Mouse (Mus musculus): Measurements from ENCODE around the gene Cdc14a. TPM values are rescaled to one million over a fixed set of nuclear protein-coding genes. Genes with fewer than 3 reads are reported as not detected.

Gene Cdc14a
- polyA plus RNA-seq, 1 experiment, result 6.6 TPM

DNA sequence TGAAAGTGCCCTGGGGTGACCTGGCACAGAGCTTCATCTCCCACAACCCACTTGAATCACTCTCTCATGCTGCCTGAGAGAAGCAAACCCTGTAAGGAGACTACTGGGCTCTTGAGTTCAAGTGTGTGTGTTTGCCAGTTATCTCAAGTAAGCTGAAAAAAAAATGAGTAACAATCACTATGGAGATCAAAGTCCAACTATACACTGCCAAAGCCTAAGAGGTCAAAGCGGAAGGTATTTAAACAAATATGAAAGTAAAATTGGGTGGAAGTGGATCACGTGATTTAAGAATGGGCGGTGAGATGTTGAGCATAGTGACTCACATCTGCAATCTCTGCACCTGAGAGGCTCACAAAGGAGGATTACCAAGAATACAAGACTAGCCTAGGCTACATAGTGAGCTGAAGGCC is 9.4 kb downstream of the Cdc14a start:
- no peak for DNase-seq (ENCODE audit: low spot score)

DNA sequence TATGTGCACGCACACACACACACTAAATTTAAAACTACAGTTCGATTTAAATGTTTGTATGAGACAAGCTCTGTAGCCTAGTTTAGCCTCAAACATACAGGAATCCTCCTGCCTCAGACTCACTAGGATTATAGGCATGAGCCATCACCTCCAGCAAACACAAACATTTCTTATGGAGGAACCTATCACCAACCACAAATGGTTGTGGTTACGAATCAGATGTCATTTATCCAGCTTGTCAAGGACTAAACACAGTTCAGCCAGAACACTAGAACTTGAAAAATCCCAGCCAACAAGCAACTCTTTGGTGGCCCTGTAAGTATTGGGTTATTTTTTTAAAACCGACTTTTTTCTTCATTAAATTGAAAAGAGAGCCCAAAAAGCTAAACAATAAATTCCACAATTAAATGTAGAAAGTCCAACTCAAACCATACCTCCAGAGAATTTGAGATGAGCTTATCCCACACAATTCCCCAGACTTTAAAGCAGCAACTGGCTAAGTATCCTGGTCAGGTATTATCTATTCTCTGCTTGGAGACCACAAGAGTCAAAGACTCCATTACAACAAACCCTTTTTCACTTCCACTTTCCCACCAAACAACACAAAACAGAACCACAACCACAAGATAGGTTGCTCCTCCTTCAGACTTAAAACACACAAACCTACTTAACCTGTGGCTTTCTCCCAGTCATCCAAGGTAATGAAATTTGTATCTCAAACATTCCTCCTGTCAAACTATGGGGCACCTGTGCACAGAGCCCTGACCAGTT is 10.7 kb downstream of the Cdc14a start:
- DNase-seq (ENCODE audit: low spot score), result no peak

DNA sequence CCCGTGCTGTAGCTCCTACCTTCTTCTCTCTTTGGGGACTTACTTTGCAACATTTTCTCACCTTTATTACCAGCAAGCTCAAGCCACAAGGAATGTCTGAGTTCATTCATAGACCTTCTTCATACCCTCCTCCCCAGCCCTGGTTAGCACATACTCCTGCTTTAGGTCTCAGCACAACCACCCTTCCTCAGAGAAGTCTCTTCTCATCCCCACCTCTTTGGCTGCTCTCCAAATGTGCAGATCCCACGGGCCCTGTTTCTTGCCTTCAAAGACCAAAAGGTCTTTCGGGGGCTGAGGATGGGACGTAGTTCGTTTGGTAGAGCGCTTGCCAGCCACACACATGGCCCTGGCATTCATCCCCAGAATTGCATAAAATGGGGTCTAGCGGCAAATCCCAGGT is 13.8 kb downstream of the Cdc14a start:
- no peak for DNase-seq (ENCODE audit: low spot score)

DNA sequence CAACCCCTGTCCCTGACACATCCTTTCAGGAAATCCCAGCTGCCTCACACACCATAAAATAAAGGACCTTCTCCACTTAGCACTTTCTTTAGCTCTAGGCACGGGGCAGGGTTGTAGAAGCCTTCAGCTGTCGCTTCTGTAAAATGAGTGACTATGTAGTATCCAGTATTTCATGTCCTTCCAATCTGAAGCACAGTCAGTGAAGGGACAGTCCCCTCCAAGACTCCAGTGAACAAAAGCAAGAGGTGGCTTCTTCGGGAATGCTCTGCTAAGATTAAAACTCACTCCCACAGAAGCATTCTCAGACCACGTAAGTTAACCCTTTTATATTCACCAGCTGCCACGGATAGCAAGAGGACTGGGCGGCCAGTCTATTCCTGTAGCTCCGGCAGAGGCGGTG is 14.3 kb downstream of the Cdc14a start:
- DNase-seq (ENCODE audit: low spot score), result no peak

DNA sequence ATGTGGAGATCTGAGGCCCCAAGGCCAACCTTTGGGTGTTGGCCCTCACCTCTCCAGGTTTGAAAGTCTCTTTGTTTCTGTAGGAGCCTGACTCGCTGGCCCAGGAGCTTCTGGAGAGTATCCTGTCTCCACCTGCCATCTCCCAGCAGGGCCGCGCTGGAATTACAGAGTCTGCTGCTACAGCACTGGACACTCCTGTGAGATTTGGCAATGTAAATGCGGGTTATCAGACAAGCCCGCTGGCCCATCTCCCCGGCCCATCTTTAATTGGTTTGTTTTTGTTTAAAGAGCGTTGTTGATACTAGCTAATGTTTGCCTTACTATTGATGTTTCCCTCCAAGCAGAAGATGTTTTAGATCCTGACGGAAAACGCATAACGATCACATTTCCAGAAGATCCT is 15.0 kb downstream of the Cdc14a start:
- no peak for DNase-seq (ENCODE audit: low spot score)

DNA sequence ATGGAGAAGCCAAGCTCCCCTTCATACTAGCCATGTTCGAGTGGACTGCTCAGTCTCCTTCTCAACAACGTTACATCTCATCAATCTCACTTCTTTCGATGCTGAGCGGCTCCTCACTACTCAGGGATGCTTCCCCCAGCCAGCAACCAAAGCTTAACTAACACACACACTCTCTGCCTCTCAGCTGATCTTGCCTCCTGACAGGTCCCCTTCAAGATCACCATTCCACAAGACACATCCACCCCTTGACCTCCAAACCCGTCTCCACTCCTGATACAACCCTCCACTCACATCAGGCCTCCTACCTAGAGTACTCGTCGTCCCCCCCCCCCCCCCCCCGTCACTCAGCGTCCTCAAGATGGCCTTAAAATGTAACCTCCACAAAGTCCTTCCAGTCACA is 18.3 kb downstream of the Cdc14a start:
- DNase-seq (ENCODE audit: low spot score), result no peak

DNA sequence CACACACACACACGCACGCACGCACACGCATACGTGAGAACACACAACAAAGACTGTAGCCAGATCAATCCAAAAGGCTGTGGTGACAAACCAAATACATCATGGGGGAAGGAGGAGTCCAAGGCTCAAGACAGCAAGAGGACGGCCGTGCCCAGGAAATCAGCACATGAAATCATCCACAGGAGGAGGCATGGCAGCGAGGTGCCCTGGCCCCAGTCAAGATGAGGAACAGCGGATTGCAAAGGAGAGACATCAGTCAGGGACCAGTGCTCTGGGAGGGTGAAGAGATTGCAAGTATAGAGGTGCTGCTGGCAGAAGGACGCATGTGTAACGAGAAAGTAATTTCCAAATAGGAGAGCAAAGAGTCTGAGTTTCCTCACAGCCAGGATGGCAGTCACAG is 22.4 kb downstream of the Cdc14a start:
- no peak for DNase-seq (ENCODE audit: low spot score)

DNA sequence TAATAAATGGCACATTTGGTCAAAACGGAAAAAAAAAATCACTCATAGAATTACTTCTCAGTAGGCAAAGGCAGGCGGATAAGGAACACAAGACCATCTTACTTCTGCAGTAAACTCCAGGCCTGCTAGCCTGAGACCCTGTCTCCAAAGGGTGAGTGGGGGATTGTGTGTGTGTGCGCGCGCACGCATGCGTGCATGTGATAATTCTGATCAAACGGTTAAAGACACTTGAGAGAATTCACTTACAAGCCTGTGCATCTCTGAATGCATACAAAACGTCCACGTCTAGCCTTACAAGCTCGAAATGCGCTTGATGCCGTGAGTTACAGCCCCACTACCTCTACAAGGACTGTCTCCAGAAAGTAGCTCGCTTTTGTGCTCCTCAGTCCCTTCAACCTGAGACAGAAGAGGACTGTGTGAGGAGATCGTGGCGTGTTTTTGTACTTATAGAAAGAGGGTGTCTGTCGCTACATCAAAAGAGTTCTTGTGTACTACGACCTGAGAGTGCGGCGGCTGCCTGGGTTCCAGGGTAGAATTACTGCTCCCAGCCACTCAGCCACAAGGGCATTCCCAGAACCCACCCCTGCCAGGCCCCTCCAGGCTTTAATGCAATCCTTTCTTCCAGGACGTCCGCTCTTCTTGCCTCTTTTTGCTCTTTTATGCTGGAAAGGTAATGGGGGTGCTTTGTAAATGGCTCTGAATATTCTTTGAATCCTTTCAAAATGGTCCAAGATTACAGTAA is 24.3 kb downstream of the Cdc14a start:
- no peak for DNase-seq (ENCODE audit: low spot score)

DNA sequence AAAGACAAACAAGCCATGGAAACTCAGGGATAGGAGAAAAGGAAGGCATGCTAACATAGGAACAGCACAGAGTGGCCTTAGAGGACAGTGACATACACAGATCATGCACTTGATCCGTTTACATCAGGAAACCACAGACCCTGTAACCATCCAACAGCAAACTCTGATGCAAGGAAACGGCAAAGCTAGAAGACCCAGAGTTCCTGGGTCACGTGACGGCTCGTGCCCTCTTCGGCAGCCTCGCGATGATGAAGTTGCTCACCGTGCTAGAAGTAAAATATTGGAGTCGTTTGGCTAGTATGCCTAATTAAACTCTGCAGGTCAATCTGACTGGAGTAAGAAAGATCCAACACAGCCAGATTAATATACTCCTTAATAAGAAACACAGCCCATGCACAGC is 25.3 kb downstream of the Cdc14a start:
- no peak for DNase-seq (ENCODE audit: low spot score)

DNA sequence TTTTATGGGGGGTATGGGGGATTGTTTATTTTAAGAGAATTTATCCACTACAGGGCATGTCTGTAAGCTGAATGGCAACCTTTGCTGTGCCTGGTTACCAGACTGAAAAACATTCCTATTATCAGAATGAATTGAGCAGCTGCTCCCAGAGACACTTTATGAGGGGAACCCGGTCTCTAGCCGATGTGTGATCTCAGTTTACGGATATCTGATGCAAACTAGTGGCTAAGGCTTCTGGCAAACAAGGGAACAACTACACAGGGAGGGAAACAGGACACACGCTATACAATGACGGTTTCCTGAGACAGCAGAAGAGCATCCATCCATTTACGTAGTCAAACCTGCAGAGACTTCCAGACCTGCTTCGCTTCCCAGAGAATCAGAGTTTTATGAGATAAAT is 25.9 kb downstream of the Cdc14a start:
- no peak for DNase-seq (ENCODE audit: low spot score)

DNA sequence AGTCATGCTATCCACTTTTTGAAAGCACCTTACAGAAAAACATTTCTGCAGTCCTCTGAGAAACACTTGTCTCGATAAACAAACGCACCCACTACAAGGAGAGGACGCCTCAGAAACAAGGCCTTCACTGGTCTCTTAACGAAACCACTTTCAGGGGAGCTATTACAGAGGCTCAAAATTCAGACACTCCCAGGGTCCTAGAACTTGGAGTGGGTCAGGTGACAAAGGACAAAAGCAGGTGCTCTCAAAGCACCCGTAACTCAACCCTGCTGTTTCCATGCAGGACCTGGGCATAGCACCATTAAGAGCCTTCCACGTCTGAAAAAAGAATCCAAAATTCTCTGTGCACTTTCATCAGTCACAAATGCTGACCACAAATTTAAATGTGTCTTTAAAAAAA is 26.5 kb downstream of the Cdc14a start:
- no peak for DNase-seq (ENCODE audit: low spot score)

DNA sequence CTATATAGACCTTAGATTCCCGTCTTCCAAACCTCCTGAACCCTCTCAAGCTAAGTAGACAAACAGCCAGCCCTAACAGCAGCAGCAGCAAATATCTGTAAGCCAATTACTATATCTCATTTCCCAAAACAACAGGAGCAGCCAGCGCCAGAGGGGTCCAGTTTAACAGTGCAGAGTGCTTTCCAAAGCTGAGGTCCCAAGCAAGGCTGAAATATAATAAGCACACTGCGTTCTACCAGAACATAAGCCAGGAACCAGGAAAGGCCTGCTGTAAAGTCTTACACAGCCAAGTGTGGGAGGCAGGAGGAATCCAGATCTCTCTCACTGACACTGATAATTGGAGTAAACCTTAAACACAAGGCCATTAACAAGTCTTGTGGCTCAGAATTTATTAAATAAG is 27.3 kb downstream of the Cdc14a start:
- DNase-seq (ENCODE audit: low spot score), result no peak

DNA sequence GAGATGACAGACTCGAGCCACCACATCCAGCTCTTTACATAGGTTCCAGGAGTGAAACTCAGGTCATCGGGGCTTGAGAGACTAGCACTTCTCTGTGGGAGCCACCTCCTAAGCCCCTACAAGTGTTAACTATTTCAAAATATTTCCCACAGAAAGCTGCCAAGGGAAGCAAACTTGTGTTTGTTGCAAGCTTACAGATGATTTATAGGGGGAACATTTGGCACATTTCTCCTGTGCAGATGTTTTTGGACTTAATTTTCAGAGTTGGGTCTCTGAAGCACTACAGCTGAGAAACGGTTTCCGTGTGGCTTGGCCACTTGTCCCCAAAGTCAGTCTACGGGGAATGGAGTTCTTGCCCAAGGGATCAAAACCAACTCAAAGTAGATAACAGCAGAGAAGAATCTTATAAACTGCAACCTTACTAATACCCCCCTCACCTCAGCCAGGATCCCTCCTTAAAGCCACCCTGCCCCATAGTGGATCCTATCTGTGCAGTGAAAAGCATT is 28.9 kb downstream of the Cdc14a start:
- no peak for DNase-seq (ENCODE audit: low spot score)

DNA sequence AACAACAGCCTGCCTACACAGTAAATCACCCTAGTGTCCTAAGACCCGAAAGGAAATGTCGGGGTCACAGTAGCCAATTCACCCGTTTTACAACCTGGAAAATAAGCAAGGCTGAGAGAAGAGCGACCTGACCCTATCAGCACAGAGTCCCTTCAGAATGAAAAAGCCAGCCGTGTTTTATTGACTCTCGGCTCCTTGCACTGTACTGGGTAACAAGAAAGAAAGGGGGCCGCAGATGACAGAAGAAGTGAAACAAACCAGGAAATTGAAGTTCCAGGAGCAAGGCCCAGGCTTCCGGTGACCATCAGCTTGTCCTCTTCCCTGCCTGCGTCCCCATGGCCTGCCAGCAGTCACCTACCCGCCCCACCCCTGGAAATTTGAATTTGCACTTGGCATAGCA is 32.4 kb downstream of the Cdc14a start:
- DNase-seq (ENCODE audit: low spot score), result no peak

DNA sequence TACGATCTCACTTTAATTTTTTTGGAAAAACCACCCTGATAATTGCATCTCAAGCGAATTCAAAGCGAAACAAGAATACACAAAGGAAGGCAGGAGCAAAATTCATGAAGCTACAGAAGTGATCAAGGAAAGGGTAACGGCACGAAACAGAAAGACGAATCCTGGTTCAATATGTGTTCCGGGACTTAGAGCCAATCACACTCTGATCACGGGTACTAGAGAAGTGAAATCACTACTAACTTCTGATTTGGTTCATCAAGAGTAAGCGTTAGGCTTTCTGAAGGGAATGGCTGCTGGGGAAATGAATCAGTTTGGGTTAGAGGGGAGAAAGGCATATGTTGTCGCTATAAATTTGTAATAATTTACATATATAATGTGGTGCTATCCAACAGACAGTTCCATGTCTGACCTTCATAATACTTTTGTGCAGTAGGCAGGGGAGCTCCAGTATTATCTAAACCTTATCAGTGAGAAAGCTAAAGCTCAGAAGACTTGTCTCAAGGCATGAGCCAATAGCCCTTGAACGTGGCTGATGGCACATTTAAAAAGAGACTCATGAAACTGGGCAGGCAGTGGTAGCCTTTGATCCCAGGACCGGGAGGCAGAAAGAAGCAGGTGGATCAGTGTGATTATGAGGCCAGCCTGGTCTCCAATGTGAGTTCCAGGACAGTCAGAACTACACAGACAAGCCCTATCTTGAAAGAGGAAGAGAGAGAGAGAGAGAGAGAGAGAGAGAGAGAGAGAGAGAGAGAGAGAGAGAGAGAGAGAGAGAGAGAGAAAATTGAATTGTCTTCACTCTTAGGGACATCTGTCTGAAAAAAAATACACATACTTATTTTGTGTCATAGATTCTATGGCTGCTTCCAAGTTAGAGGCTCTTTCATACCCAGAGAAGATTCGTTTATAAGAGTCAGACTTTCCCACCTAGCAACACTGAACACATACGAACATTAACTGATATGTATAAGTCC is 34.0 kb downstream of the Cdc14a start:
- DNase-seq (ENCODE audit: low spot score), result no peak

DNA sequence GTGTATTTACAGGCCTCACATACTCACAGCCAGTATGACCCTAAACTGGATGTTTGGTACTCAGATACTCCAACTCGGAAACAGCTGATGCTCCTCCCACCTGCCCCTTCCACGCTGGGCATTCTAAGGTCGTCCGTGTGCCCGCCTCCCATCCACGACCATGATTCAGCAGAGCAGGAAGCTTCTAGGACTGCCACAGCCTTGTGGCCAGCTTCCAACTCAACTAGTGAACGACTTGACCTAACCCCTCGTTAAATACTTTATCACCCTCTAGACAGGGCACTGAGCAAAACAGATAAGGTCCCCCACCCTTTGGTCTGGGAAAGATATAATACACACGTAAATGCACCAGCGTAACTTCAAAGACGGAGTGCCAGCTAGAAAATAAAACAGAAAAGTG is 35.0 kb downstream of the Cdc14a start:
- no peak for DNase-seq (ENCODE audit: low spot score)

DNA sequence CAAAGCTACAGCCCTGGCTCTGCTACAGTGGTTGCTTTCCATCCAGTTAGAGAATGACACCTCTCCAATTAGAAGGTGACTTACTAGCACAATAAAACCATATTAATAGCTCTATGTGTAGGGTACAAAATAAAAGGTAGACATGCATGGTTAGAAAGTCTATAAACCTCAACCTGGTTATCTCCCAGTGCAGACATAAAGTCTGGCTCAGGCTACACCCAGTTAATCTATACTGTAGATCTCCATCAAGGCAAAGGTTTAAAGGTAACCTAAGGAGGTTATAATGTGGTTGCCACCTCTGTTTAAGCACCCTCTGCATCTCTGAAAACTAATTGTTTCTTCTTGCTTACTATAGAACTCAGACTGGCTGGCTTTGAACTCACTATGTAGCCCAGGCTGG is 36.9 kb downstream of the Cdc14a start:
- no peak for DNase-seq (ENCODE audit: low spot score)

DNA sequence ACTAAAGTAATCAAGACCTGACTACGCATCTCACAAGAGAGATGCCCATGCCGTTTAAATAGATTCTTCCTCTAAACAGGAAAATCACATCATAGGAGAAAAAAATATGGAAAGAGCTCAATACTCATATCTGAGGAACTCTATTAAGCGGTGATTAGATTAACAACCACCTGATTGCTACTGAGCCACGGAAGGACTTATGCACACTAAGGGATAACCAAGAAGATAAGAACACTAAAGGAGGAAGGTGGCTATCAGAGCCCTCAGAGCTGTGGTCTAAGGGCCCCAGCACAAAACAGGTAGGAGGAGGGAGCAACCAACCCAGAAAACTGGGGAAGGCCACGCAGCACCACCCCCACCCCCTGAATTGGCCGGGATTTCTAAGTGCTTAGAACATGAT is 37.5 kb downstream of the Cdc14a start:
- no peak for DNase-seq (ENCODE audit: low spot score)

DNA sequence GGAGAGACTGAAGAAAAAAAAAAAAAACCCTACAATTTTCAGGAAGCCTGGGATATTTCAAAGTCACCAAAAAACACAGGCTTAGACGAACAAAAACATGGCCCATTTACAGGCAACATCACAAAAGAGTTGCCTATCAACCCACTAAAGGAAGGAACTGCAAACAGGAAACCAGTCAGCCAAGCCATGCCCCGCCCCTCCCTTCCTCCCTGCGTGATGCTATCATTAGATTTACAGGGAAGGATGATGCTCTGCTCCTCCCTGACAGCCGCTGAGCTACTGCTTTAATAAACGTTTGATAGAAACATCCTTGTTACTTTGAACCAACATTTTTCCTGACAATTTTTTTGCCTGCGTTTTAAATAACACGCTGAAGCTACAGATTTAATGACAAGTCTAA is 39.5 kb downstream of the Cdc14a start:
- no peak for DNase-seq (ENCODE audit: low spot score)

DNA sequence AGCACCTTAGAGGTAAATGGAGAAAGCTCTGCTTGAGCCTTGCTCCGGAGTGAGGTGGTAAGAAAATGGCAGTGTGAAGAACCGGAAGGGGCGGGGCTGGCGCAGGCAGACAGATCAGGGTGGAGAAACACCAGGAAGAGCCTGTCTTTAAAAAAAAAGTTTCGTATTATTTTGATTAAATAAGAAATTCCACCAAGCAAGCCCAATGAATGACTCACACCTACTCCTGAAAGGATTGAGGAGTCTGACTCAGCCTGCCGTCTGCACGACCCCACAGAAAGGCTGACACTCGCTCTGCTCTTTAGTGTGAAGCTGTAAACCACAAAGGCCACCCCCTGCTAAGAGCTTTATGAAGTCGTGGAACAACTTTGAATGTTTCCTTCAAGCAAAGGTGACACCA is 43.5 kb downstream of the Cdc14a start:
- DNase-seq (ENCODE audit: low spot score), result no peak

DNA sequence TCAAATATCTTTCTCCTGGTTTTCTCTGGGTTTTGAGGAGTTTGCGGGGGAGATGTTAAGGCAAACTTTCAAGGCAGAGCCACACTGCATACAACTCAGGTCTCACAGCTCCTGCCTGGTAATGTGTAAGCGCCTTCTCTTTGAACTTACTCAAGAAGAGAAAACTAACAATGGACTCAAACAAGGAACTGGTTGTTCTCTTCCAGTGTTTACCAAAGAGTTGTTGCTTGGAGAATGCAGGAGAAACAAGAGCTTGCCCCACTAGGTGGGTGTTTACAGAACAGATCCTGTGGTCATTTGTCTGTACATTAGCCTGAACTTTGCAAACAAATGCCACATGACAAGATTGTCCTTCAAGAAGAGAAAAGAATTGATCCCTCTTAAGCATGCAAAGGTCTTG is 48.4 kb downstream of the Cdc14a start:
- no peak for DNase-seq (ENCODE audit: low spot score)

DNA sequence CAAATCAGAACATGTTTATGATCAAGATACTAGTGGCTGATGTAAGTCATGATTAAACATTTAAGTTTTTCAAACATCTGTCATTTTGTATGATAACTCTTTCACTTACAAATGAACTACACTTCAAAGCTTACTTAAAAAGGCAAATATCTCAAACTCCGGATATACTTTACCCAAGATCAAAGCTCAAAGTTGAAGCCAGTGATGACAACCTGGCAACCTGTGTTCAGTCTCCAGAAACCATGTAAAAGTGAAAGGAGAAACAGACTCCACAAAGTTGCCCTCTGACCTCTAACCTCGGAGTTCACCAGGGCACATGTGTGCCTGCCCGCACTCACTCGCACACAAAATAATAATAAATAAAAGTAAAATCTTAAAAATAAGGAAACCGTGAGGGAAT is 49.3 kb downstream of the Cdc14a start:
- DNase-seq (ENCODE audit: low spot score), result no peak

All from urinary bladder, adult 2 months (tissue).